Mouse (Mus musculus) retina, adult 2 months (tissue): ENCODE data around the gene Olfr424.

Experiments
- DNase-seq: peaks from one replicate; pipeline ENCODE4 v3.0.0-alpha.2; 2012; ENCODE audit warnings: low read depth, low spot score

Olfr424 gene

DNA sequence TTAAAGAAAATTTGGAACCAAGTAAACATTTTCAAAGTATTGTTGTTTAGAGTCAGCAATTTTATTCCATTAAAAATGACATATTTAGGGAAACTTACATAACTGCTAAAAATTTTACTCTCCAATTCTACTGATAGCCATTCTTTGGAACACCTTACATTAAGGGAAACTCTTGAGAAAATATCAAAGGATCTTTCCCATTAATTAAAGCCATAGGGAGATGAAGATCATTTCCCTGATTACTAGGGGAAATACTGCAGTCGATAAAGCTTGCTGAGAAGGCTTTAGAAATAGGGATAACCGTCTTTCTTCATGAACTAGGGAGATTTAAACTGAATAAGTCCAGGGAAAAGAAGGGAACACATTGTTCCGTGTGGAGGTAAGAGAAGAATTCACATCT is at the start of gene Olfr424:
TSS of gene Olfr424 (plus strand) at position 301 of the 400 bp plus-strand sequence.
- no peak for DNase-seq

DNA sequence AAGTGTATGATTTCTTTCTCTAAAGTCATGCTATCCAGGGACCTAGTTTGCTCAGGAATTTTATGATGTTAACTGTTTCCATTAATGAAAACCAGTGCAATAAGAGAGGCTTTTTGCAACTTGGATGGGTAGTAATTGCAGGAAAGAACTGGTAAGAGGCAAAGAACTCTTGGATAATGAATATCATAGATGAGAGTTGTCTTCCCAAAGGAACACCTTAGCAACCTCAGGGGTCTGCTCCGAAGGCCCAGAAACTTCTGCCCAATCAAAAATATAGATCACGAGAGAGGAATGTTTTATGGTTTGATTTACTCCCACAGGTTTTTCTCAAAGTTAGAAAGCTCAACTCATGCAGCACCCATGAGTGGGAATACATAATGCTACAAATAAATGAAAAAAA is 47.3 kb upstream of the Olfr424 start, which contains the start of gene Olfr429:
TSS of gene Olfr429 (plus strand) at position 301 of the 400 bp plus-strand sequence.
- no peak for DNase-seq

DNA sequence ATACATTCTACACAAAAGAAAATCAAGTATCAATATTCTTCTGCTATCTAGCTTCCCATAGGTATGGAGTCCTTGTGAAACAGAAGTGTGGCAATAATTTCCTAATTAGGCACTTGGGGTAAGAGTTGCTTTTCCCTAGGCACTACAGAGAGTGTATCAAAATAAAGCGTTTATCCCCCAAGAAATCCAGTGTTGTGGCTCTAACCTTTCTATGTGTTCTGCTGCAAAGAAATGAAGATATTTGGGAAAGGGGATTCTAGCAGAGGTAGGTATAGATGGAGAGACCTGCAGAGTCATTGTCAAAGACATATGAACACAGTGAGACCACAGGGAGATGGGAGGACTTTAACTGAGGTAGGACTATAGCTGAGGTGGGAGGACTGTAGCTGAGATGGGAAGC is 34.7 kb upstream of the Olfr424 start, which contains the start of gene Olfr427:
TSS of gene Olfr427 (plus strand) at position 301 of the 400 bp plus-strand sequence.
- DNase-seq, result no peak

DNA sequence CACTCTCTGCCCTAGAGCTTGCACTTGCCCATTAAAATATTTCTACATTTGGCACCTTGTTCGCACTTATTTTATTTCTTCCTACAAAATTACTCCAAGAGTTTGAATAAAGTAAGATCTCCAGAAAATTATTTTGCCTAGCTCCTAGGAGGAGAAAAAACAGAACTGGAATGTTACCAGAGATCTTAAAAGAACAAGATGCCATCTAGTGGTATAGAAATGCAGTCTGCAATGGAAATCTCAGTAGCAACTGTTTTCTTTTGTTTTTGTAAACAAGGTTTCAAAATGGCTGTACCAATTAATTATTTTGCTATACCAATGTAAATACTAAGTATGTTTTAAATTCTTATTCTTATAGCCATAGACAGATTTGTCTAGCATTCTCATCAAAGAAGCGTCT is 27.6 kb upstream of the Olfr424 start:
- no peak for DNase-seq

DNA sequence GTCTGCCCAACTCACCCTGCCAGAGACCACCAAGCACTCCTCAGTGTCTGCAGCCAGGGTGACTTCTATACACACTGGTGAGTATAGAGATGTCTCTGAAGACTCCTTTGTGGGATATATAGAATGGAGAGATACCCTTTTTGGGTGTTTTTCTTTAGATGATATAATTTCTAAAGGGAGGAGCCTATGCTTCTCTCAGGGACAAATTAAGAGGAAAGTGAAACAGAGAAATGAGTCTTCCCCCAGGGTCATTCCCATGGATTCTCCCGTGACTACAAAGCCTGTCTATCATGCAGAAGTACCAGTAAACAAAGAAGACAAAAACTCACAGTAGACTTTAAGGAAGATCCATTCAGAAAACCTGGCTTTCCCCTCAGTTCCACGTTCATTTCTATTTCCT is 10.3 kb upstream of the Olfr424 start, which contains the start of gene Olfr231:
TSS of gene Olfr231 (minus strand) at position 101 of the 400 bp plus-strand sequence.
- no peak for DNase-seq

DNA sequence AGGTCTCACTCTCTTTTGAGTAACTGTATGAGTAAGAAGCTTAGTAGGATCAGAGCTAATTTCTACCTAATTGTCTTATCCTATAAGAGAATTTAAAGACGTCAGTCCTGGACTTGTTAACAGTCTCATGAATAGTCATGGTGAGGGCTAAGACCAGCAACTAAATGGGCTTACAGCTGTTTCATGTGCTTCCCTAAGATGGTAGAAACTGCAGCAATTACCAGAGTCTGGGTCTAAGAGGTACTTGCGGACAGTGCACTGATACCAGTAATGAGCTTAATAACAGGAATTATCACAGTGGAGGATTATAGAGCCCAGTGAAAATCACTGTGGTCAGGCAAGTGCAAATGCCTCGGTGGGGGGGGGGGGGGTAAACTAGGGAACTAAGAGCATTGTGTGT is 682 bp downstream of the Olfr424 start:
- no peak for DNase-seq

DNA sequence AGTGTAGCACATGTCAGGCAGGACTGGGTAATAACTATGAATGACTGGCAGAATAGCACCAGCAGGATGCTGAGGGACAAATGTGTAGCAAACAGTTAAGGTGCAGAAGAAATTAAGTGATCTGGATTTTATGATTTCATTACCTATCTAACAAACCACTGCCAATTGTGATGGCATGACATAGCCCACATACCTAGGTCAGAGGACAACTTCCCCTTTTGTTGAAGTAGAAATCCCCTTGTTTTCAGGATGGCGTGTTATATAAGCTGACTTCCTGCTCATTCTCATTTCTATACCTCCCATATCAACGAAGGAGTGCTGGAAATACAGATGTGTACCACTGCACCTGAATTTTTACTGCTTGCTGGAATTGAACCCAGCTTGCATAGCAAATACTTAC is 10.1 kb downstream of the Olfr424 start:
- no peak for DNase-seq

DNA sequence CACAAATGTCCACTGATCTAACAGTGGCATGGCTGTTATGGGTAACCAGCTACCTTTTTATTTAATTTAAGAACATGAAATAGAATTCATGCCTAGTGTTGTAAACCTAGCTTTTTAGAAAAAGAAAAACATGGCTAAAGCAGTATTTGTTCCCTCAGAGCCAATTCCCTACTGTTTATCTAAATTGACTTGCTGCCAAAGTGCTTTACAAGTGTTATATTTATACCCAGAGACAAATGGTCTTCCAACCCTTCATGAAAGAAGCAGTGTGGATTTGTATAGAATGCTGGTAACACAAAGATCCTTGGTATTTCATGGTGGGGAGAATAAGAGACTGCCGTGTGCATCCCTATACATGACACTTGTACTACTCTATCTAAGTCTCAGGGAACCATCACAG is 15.4 kb downstream of the Olfr424 start:
- DNase-seq, result no peak

DNA sequence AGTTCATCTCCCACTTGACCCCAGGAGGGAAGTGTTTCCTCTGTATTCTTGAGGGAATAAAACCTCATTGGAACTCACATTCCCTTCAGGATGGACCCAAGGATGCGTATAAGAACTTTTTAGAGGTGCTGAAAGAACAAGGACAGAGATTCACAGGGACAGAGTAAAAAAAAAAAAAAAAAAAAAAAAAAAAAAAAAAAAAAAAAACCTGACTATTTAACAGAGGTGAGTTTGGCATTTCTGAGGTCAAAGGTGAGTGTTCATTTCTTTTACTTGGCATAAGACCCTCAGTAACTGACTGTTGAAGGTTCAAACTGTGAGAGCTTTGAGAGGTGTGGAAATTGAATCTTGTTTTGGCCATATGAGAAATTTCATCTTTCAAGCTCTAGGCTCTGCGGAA is 18.0 kb downstream of the Olfr424 start:
- DNase-seq, result no peak

DNA sequence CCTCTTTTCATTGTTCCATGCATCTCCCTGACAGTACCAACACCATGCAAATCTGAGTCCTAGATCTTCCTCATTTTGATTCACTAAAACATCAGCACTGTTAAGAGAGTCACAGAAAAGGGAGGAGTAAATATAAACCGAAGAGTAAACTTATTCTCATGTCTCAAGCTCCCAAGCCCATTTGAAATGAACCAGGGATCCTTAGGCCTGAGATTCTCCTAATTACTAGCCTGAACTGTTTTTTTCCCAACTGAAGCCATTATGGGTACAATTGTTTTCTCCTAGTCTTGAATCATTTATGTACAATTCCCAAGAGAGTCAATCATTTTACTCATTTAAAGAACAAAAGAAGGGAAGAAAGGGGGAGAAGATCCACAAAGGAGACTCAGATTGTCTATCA is 24.0 kb downstream of the Olfr424 start, which contains the start of gene Olfr420:
TSS of gene Olfr420 (plus strand) at position 301 of the 400 bp plus-strand sequence.
- DNase-seq, result no peak

DNA sequence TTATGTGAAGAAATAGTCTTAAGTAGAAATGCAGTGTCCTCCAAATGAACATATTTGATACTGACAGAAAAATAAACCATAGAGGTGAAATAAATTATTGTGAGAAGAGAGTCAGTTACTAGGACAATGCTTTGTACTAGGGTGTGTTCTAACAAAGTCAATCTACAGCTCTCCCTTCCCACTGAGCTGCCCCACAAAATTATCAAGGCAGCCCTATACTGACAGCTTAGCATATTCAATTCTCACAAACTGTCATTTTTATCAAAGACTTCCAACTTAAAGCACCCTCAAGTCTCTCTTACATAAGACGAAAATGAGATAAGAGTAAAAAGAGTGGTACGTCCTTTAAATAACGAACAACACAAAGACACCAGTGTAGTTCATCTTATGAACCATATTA is 26.3 kb downstream of the Olfr424 start:
- DNase-seq, result no peak

DNA sequence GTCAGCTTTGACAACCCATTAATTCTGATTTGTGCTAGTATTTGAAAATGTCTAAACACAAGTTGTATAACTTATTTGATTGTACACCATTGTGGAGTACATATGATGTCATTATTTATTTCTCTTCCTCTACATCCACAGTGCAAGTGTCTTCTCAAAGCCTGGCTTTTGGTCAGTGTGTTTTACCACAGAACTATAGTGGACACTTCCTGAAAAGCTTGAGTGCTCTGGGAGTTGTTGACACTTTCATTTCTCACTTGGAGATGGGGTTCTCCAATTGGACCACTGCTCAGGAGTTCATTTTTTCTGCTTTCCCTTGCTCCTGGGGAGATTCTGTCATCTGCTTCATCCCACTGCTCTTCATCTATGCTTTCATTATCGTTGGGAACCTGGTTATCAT is 27.2 kb downstream of the Olfr424 start:
- DNase-seq, result no peak

DNA sequence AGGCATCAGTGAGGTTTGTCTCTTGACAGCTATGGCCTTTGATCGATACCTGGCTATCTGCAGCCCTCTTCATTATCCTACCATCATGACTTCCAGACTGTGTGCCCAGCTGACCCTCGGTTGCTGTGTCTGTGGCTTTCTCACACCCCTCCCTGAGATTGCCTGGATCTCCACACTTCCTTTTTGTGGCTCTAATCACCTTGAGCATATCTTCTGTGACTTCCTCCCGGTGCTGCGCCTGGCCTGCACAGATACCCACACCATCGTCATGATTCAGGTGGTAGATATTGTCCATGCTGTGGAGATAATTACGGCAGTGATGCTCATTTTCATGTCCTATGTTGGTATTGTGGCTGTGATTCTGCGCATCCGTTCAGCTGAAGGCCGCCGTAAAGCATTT is 27.8 kb downstream of the Olfr424 start:
- no peak for DNase-seq

DNA sequence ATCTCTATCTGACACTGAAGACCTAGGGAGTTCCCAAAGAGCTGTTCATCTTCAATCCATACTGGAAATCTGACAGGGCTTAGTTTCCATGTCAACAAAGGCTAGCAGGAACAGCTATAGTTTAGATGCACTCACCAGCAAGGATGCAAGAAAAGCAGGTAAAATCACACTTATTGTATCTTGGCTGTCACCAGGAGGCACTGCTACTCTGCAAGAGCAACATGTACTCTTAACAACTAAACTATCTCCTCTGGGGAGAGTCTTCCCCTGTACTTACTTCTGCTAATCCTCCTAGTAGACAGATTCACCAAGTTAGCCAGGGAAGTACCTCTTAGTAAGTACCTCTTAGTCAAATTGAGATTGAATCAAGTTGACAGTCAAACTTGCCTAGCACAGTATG is 37.7 kb downstream of the Olfr424 start:
- no peak for DNase-seq

DNA sequence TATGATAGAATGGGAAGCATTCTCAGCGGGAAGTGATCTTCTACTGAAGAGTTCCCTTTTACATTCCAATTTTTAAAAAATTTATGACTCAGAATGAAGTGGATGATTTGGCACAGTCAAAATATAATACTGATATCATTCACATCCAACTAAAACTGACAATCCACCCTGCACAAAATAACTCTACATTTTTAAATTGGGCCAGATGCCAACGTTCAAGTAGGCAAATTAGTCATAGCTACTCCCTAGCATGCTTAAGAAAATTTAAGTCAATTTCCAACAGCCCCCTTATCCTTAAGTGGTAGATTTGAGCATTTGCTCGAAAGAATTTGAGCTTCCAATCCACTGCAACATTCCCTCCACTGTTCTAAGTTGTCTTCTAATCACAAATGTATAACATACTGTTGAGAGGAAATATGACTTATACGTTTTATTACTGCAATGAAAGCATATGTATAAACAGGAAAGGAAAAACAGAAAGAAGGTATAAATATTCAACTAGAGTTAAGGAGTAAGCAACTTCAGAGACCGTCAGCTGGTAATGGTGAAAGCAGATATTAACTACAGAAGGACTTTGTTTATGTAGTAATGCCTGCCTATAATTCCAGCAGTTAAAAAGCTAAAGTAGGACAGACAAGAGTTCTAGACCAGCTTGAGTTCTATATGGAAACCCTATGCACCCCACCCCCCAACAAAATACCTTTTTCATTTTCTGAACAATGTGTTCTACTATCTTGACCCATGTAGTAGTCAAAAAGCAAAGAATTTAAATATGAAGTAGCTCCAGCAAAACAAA is 39.6 kb downstream of the Olfr424 start:
- no peak for DNase-seq

DNA sequence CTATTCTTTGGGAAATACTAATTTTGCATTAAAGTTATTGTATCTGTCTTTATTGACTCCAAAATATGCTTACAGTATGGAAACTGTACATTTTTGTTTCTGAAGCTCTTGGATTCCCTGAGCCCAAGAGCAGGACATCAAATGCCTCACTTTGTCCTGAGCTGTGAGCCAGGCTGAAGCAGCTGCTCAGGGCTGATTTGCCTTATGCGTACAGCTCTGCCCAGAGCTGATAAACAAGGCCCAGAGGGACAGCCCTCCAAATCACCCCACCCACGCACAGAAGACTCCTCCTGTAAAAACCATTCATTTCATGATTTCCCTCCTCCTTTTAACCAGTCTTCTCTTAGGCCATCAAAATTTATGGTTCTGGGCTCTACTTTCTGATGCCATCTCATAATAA is 40.2 kb downstream of the Olfr424 start:
- no peak for DNase-seq

DNA sequence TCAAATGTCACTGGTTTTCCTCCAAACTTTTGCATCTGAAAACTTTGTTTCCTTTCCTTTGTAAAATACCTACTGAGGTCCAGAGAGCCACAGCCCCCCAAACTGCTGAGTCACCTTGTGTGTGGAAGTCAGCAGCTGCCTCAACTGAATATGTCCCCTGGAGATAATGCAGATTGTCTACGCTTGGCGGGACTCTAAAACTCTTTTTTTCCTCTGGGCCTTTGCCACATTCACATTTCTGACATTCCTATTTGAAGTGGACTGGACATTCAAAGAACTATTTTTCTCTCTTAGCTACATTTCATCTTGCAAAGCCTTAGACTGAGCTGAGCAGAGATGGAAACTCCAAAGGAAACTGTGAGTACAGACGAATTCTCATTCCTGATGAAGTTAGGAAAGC is 41.3 kb downstream of the Olfr424 start, which contains the start of gene Spta1:
TSS of gene Spta1 (plus strand) at position 172 of the 400 bp plus-strand sequence.
- DNase-seq, result no peak
